Mouse (Mus musculus): ENCODE data around the gene Ctsg. TPM values are rescaled to one million over a fixed set of nuclear protein-coding genes. Genes with fewer than 3 reads are reported as not detected.

Gene Ctsg
- polyA plus RNA-seq (2012; rRNA removed; ENCODE audit: low replicate concordance), result 0.20 and 0.32 TPM in 2 replicates

GRCm38 (mm10) chr14:56102386-56102785 is at the start of gene Ctsg:
Gene Ctsg (minus strand): TSS chr14:56102574.

GRCm38 (mm10) chr14:56132508-56132907 is 30.1 kb upstream of the Ctsg start, which contains the start of gene Gzmd:
Gene Gzmd (minus strand): TSS chr14:56132608.

GRCm38 (mm10) chr14:56120525-56120924 is 18.2 kb upstream of the Ctsg start, which contains the start of gene Gzme:
Gene Gzme (minus strand): TSS chr14:56120625.

GRCm38 (mm10) chr14:56085167-56085566 is 17.2 kb downstream of the Ctsg start, which contains the start of gene Mcpt8:
Gene Mcpt8 (minus strand): TSS chr14:56085273.

GRCm38 (mm10) chr14:56062213-56062612 is 40.2 kb downstream of the Ctsg start, which contains the start of gene Mcpt4:
Gene Mcpt4 (minus strand): TSS chr14:56062313.

Other genes with a start within 250 kb of the Ctsg start
- gene Nynrin, start 248.6 kb downstream of the Ctsg start, polyA plus RNA-seq (2012; rRNA removed; ENCODE audit: low replicate concordance), result 6.3 and 6.5 TPM in 2 replicates
- 0.26 and 0.33 TPM in 2 replicates for gene Cbln3, start 218.2 kb downstream of the Ctsg start, polyA plus RNA-seq (2012; rRNA removed; ENCODE audit: low replicate concordance)
- 24.4 and 25.2 TPM in 2 replicates for gene Khnyn, start 217.6 kb downstream of the Ctsg start, polyA plus RNA-seq (2012; rRNA removed; ENCODE audit: low replicate concordance)
- 48.0 and 73.6 TPM in 2 replicates for gene Sdr39u1, start 202.3 kb downstream of the Ctsg start, polyA plus RNA-seq (2012; rRNA removed; ENCODE audit: low replicate concordance)
- gene Cma1, start 157.9 kb downstream of the Ctsg start, polyA plus RNA-seq (2012; rRNA removed; ENCODE audit: low replicate concordance), result 17.9 and 42.7 TPM in 2 replicates
- gene Cma2, start 151.6 kb downstream of the Ctsg start, polyA plus RNA-seq (2012; rRNA removed; ENCODE audit: low replicate concordance), result not detected in 2 replicates
- 0.11 TPM in 1 of 2 replicates, not detected in the other for gene Mcpt1, start 84.6 kb downstream of the Ctsg start, polyA plus RNA-seq (2012; rRNA removed; ENCODE audit: low replicate concordance)
- not detected in 2 replicates for gene Mcpt9, start 72.1 kb downstream of the Ctsg start, polyA plus RNA-seq (2012; rRNA removed; ENCODE audit: low replicate concordance)
- not detected in 2 replicates for gene Mcpt2, start 60.5 kb downstream of the Ctsg start, polyA plus RNA-seq (2012; rRNA removed; ENCODE audit: low replicate concordance)
- gene Mcpt4, start 40.3 kb downstream of the Ctsg start, polyA plus RNA-seq (2012; rRNA removed; ENCODE audit: low replicate concordance), result 25.7 and 57.6 TPM in 2 replicates
- not detected in 2 replicates for gene Mcpt8, start 17.3 kb downstream of the Ctsg start, polyA plus RNA-seq (2012; rRNA removed; ENCODE audit: low replicate concordance)
- gene Gzme, start 18.1 kb upstream of the Ctsg start, polyA plus RNA-seq (2012; rRNA removed; ENCODE audit: low replicate concordance), result not detected in 2 replicates
- not detected in 2 replicates for gene Gzmd, start 30.0 kb upstream of the Ctsg start, polyA plus RNA-seq (2012; rRNA removed; ENCODE audit: low replicate concordance)
- not detected in 2 replicates for gene Gzmg, start 57.0 kb upstream of the Ctsg start, polyA plus RNA-seq (2012; rRNA removed; ENCODE audit: low replicate concordance)
- not detected in 2 replicates for gene Gzmn, start 72.0 kb upstream of the Ctsg start, polyA plus RNA-seq (2012; rRNA removed; ENCODE audit: low replicate concordance)
- not detected in 2 replicates for gene Gzmf, start 108.8 kb upstream of the Ctsg start, polyA plus RNA-seq (2012; rRNA removed; ENCODE audit: low replicate concordance)
- gene Gzmc, start 132.1 kb upstream of the Ctsg start, polyA plus RNA-seq (2012; rRNA removed; ENCODE audit: low replicate concordance), result 0.46 and 1.0 TPM in 2 replicates
- gene Gzmb, start 159.7 kb upstream of the Ctsg start, polyA plus RNA-seq (2012; rRNA removed; ENCODE audit: low replicate concordance), result 1.1 and 2.3 TPM in 2 replicates

All from mammary gland, adult 2 months (tissue).